Comparison of ENCODE assay signal across 22 mouse cellular contexts in genomic region chr9:107520331-107520730, GRCm38 (mm10). TPM values are rescaled to one million over a fixed set of nuclear protein-coding genes. Genes with fewer than 3 reads are reported as not detected.
DNase-seq lines count a peak whose midpoint lies in the region; ATAC-seq and TF ChIP-seq lines count a peak whose summit lies in the region.
"Had no signal": no experiment of that assay in that cellular context is flagged by ENCODE, and none has a peak within 500 bp of the region (broad histone marks: within the 10 kb centered on the region; RNA-seq: fewer than 3 reads in every experiment).

No protein-coding gene starts in this region.

- no peak for TF ChIP-seq EP300 in stomach, postnatal 0 days (optimal IDR thresholded peaks at IDR 0.05)

- H3K4me1 ChIP-seq in hindbrain, embryonic 12.5 days: peaks cover 20% of the 10 kb centered on the region
- peaks cover 6% of the 10 kb centered on the region for H3K4me1 ChIP-seq in hindbrain, embryonic 16.5 days (ENCODE audit: control insufficient read depth, insufficient read depth, low read depth, low read length)
- H3K4me1 ChIP-seq in midbrain, embryonic 12.5 days: peaks cover 24% of the 10 kb centered on the region
- H3K4me1 ChIP-seq in midbrain, embryonic 15.5 days: peaks cover 16% of the 10 kb centered on the region
- H3K4me1 ChIP-seq in stomach, postnatal 0 days (replicated peaks; ENCODE audit: control insufficient read depth, insufficient read depth): peaks cover 4% of the 10 kb centered on the region; the same call in 1 of the 2 replicates

- no peak overlapping the region for H3K4me2 ChIP-seq in hindbrain, embryonic 12.5 days (replicated peaks)
- H3K4me2 ChIP-seq in hindbrain, embryonic 16.5 days (ENCODE audit: low read length): no peak overlapping the region
- no peak overlapping the region for H3K4me2 ChIP-seq in midbrain, embryonic 12.5 days (replicated peaks)
- H3K4me2 ChIP-seq in midbrain, embryonic 15.5 days: no peak overlapping the region
- H3K4me2 ChIP-seq in stomach, postnatal 0 days (replicated peaks; ENCODE audit: low read depth): no peak overlapping the region
- H3K4me2 ChIP-seq: embryonic facial prominence, embryonic 15.5 days; heart, embryonic 13.5 days had no signal

- peaks cover 21% of the 10 kb centered on the region for H3K27me3 ChIP-seq in hindbrain, embryonic 12.5 days
- peaks cover 10% of the 10 kb centered on the region for H3K27me3 ChIP-seq in hindbrain, embryonic 16.5 days (replicated peaks; ENCODE audit: control insufficient read depth, insufficient read depth, low read length)
- peaks cover 36% of the 10 kb centered on the region for H3K27me3 ChIP-seq in midbrain, embryonic 12.5 days
- peaks cover 9% of the 10 kb centered on the region for H3K27me3 ChIP-seq in midbrain, embryonic 15.5 days (replicated peaks)
- H3K27me3 ChIP-seq in stomach, postnatal 0 days (ENCODE audit: control insufficient read depth, insufficient read depth, low read length): no peaks in the 10 kb centered on the region

- no peak for TF ChIP-seq CTCF in stomach, postnatal 0 days (IDR thresholded peaks at IDR 0.05; ENCODE audit: low read depth)

- no peaks in the 10 kb centered on the region for H3K9me3 ChIP-seq in hindbrain, embryonic 12.5 days (replicated peaks)
- no peaks in the 10 kb centered on the region for H3K9me3 ChIP-seq in hindbrain, embryonic 16.5 days (ENCODE audit: control insufficient read depth, low read length)
- no peaks in the 10 kb centered on the region for H3K9me3 ChIP-seq in midbrain, embryonic 12.5 days
- H3K9me3 ChIP-seq in midbrain, embryonic 15.5 days: no peaks in the 10 kb centered on the region
- H3K9me3 ChIP-seq in stomach, postnatal 0 days (ENCODE audit: control insufficient read depth, low read length): no peaks in the 10 kb centered on the region
- H3K9me3 ChIP-seq: embryonic facial prominence, embryonic 15.5 days; forebrain, embryonic 10.5 days; heart, embryonic 13.5 days had no signal

- H3K4me3 ChIP-seq in hindbrain, embryonic 12.5 days: no peak overlapping the region
- no peak overlapping the region for H3K4me3 ChIP-seq in hindbrain, embryonic 16.5 days (ENCODE audit: low read length)
- H3K4me3 ChIP-seq in midbrain, embryonic 12.5 days: no peak overlapping the region
- H3K4me3 ChIP-seq in midbrain, embryonic 15.5 days: no peak overlapping the region
- no peak overlapping the region for H3K4me3 ChIP-seq in stomach, postnatal 0 days (ENCODE audit: low read depth, low read length)
- H3K4me3 ChIP-seq: embryonic facial prominence, embryonic 15.5 days; erythroblast, embryonic 14.5 days; forebrain, embryonic 10.5 days; gastrocnemius, adult 2 months; heart, embryonic 13.5 days had no signal

- no peak overlapping the region for H3K9ac ChIP-seq in hindbrain, embryonic 12.5 days
- H3K9ac ChIP-seq in hindbrain, embryonic 16.5 days (ENCODE audit: low read depth, low read length): no peak overlapping the region
- no peak overlapping the region for H3K9ac ChIP-seq in midbrain, embryonic 12.5 days (replicated peaks)
- no peak overlapping the region for H3K9ac ChIP-seq in midbrain, embryonic 15.5 days
- H3K9ac ChIP-seq in stomach, postnatal 0 days (ENCODE audit: low read length): no peak overlapping the region
- H3K9ac ChIP-seq: embryonic facial prominence, embryonic 15.5 days had no signal

- 45% methylated on average over 6 of the region's 6 CpGs for WGBS in hindbrain, embryonic 12.5 days
- 36% methylated on average over 6 of the region's 6 CpGs for WGBS in hindbrain, embryonic 16.5 days
- WGBS in midbrain, embryonic 12.5 days: 39% methylated on average over 6 of the region's 6 CpGs
- 33% methylated on average over 6 of the region's 6 CpGs for WGBS in midbrain, embryonic 15.5 days
- WGBS in stomach, postnatal 0 days: 64% methylated on average over 6 of the region's 6 CpGs

- DNase-seq in retina, postnatal 1 day: peak; percentile 58
- no peak for DNase-seq in retina, embryonic 14.5 days (ENCODE audit: low spot score)
- DNase-seq in stomach, postnatal 0 days (ENCODE audit: low spot score): no peak
- no peak for DNase-seq in urinary bladder, postnatal 4 days (ENCODE audit: low spot score in 2 of 2)
- DNase-seq: adrenal gland, adult 8-10 months; adrenal gland, postnatal 36 days; cerebellum, adult 11 months; cerebellum, adult 8-10 months; cerebellum, postnatal 14 days; embryo, embryonic 11 days; gastrocnemius, adult 2 months; gastrocnemius, postnatal 25 days; heart, postnatal 36 days had no signal

- peak overlapping the region; percentile 26; the same call in 1 of the 2 replicates for H3K27ac ChIP-seq in hindbrain, embryonic 12.5 days
- no peak overlapping the region for H3K27ac ChIP-seq in hindbrain, embryonic 16.5 days (ENCODE audit: low read depth, low read length)
- 0 out of 2 replicates have a peak overlapping the region, but pooled peaks have one; percentile 49 for H3K27ac ChIP-seq in midbrain, embryonic 12.5 days (replicated peaks)
- no peak overlapping the region for H3K27ac ChIP-seq in midbrain, embryonic 15.5 days
- no peak overlapping the region for H3K27ac ChIP-seq in stomach, postnatal 0 days (replicated peaks)
- H3K27ac ChIP-seq: embryonic facial prominence, embryonic 15.5 days; forebrain, embryonic 10.5 days; gastrocnemius, adult 2 months; heart, embryonic 13.5 days had no signal

- no peaks in the 10 kb centered on the region for H3K36me3 ChIP-seq in hindbrain, embryonic 12.5 days
- no peaks in the 10 kb centered on the region for H3K36me3 ChIP-seq in hindbrain, embryonic 16.5 days (ENCODE audit: control insufficient read depth, insufficient read depth, low read length)
- no peaks in the 10 kb centered on the region for H3K36me3 ChIP-seq in midbrain, embryonic 12.5 days
- H3K36me3 ChIP-seq in midbrain, embryonic 15.5 days (replicated peaks): 0 out of 2 replicates have a peak, but pooled peaks cover 2% of the 10 kb centered on the region
- H3K36me3 ChIP-seq in stomach, postnatal 0 days (ENCODE audit: control insufficient read depth, insufficient read depth, low read length): no peaks in the 10 kb centered on the region
- H3K36me3 ChIP-seq: embryonic facial prominence, embryonic 15.5 days; forebrain, embryonic 10.5 days; heart, embryonic 13.5 days had no signal

- 0 out of 2 replicates have a peak, but pooled peaks have one; percentile 18 for ATAC-seq in hindbrain, embryonic 12.5 days (ENCODE audit: low FRiP score)
- ATAC-seq in hindbrain, embryonic 16.5 days: no peak
- no peak; the same call in 1 of the 2 replicates for ATAC-seq in midbrain, embryonic 12.5 days (ENCODE audit: low FRiP score, low read depth)
- no peak for ATAC-seq in midbrain, embryonic 15.5 days (replicated peaks)
- no peak for ATAC-seq in stomach, postnatal 0 days (ENCODE audit: low FRiP score, low TSS enrichment)
- ATAC-seq: forebrain, embryonic 14.5 days had no signal

RNA-seq across cellular contexts. Expression of gene Tmem115, which starts 13.4 kb away (rescaled TPM):
- 48.1 and 50.4 TPM in 2 replicates for polyA plus RNA-seq in hindbrain, embryonic 12.5 days (2016; fragmentation: Nextera tagmentation; extraction: Ambion mirVana)
- polyA plus RNA-seq in hindbrain, embryonic 16.5 days (2015; fragmentation: Nextera tagmentation; extraction: Ambion mirVana): 45.7 and 46.0 TPM in 2 replicates
- polyA plus RNA-seq in midbrain, embryonic 12.5 days (2016; fragmentation: Nextera tagmentation; extraction: Ambion mirVana): 43.6 TPM in 2 replicates
- polyA plus RNA-seq in midbrain, embryonic 15.5 days (2015; fragmentation: Nextera tagmentation; extraction: Ambion mirVana): 48.0 and 50.5 TPM in 2 replicates
- polyA plus RNA-seq in stomach, postnatal 0 days (2015; fragmentation: Nextera tagmentation; extraction: Ambion mirVana): 41.9 and 43.2 TPM in 2 replicates

RNA-seq across cellular contexts. Expression of gene Cyb561d2, which starts 21.7 kb away (rescaled TPM):
- 21.9 and 22.6 TPM in 2 replicates for polyA plus RNA-seq in hindbrain, embryonic 12.5 days (2016; fragmentation: Nextera tagmentation; extraction: Ambion mirVana)
- polyA plus RNA-seq in hindbrain, embryonic 16.5 days (2015; fragmentation: Nextera tagmentation; extraction: Ambion mirVana): 51.4 and 59.0 TPM in 2 replicates
- 19.3 and 19.4 TPM in 2 replicates for polyA plus RNA-seq in midbrain, embryonic 12.5 days (2016; fragmentation: Nextera tagmentation; extraction: Ambion mirVana)
- polyA plus RNA-seq in midbrain, embryonic 15.5 days (2015; fragmentation: Nextera tagmentation; extraction: Ambion mirVana): 45.1 and 45.7 TPM in 2 replicates
- polyA plus RNA-seq in stomach, postnatal 0 days (2015; fragmentation: Nextera tagmentation; extraction: Ambion mirVana): 26.7 and 28.2 TPM in 2 replicates

RNA-seq across cellular contexts. Expression of gene Nprl2, which starts 21.7 kb away (rescaled TPM):
- polyA plus RNA-seq in hindbrain, embryonic 12.5 days (2016; fragmentation: Nextera tagmentation; extraction: Ambion mirVana): 47.5 and 50.5 TPM in 2 replicates
- polyA plus RNA-seq in hindbrain, embryonic 16.5 days (2015; fragmentation: Nextera tagmentation; extraction: Ambion mirVana): 75.8 and 78.6 TPM in 2 replicates
- 48.1 and 48.4 TPM in 2 replicates for polyA plus RNA-seq in midbrain, embryonic 12.5 days (2016; fragmentation: Nextera tagmentation; extraction: Ambion mirVana)
- polyA plus RNA-seq in midbrain, embryonic 15.5 days (2015; fragmentation: Nextera tagmentation; extraction: Ambion mirVana): 78.4 and 81.6 TPM in 2 replicates
- polyA plus RNA-seq in stomach, postnatal 0 days (2015; fragmentation: Nextera tagmentation; extraction: Ambion mirVana): 24.8 and 24.9 TPM in 2 replicates

RNA-seq across cellular contexts. Expression of gene Zmynd10, which starts 26.8 kb away (rescaled TPM):
- polyA plus RNA-seq in hindbrain, embryonic 12.5 days (2016; fragmentation: Nextera tagmentation; extraction: Ambion mirVana): 3.6 and 4.3 TPM in 2 replicates
- polyA plus RNA-seq in hindbrain, embryonic 16.5 days (2015; fragmentation: Nextera tagmentation; extraction: Ambion mirVana): 3.3 and 4.4 TPM in 2 replicates
- polyA plus RNA-seq in midbrain, embryonic 12.5 days (2016; fragmentation: Nextera tagmentation; extraction: Ambion mirVana): 1.1 and 2.6 TPM in 2 replicates
- 4.6 TPM in 2 replicates for polyA plus RNA-seq in midbrain, embryonic 15.5 days (2015; fragmentation: Nextera tagmentation; extraction: Ambion mirVana)
- 0.94 and 0.97 TPM in 2 replicates for polyA plus RNA-seq in stomach, postnatal 0 days (2015; fragmentation: Nextera tagmentation; extraction: Ambion mirVana)
- polyA plus RNA-seq: erythroblast, embryonic 14.5 days; heart, embryonic 13.5 days had no signal

RNA-seq across cellular contexts. Expression of gene Rassf1, which starts 31.0 kb away (rescaled TPM):
- polyA plus RNA-seq in hindbrain, embryonic 12.5 days (2016; fragmentation: Nextera tagmentation; extraction: Ambion mirVana): 37.3 and 39.9 TPM in 2 replicates
- 45.8 and 46.6 TPM in 2 replicates for polyA plus RNA-seq in hindbrain, embryonic 16.5 days (2015; fragmentation: Nextera tagmentation; extraction: Ambion mirVana)
- 43.6 and 48.9 TPM in 2 replicates for polyA plus RNA-seq in midbrain, embryonic 12.5 days (2016; fragmentation: Nextera tagmentation; extraction: Ambion mirVana)
- polyA plus RNA-seq in midbrain, embryonic 15.5 days (2015; fragmentation: Nextera tagmentation; extraction: Ambion mirVana): 44.4 and 45.3 TPM in 2 replicates
- polyA plus RNA-seq in stomach, postnatal 0 days (2015; fragmentation: Nextera tagmentation; extraction: Ambion mirVana): 44.2 and 46.5 TPM in 2 replicates

Comparison
In these comparisons a context has a peak if more than half of its experiments do, and no peak if none do; other contexts are left out.
1. H3K27ac ChIP-seq: peak in hindbrain, embryonic 12.5 days (single experiment) and midbrain, embryonic 12.5 days (single experiment); none in hindbrain, embryonic 16.5 days (single experiment), midbrain, embryonic 15.5 days (single experiment) and stomach, postnatal 0 days (single experiment).